Mouse (Mus musculus): ENCODE measurements at regions not wholly inside any gene's neighbourhood (a gene's known extent, or its start where the extent isn't known, plus 50 kb on each side); places are given as distances from the start of the nearest gene placed in this dataset.

DNA sequence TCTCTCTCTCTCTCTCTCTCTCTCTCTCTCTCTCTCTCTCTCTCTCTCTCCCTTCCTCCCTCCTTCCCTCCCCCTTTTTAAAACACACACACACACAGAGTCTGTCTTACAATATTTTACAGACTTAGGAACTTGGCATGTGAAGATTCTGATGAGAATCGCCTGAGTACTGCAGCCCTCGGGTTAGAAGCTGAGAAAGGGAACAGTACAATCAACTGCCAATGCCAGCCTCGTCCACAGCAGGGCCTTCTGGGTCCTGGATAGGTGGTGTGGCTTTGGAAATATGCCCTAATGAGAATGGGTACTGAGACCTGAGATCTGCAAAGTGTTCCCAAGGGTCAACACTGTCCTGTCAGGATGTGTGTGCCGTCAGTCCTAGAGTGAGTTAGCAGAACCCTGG is 430.1 kb downstream of the Prss52 start:
- TF ChIP-seq CTCF (IDR thresholded peaks at IDR 0.05; ENCODE audit: borderline replicate concordance, insufficient read depth, low read length), result no peak
- TF ChIP-seq POLR2A (IDR thresholded peaks at IDR 0.05; ENCODE audit: low read depth, low read length), result no peak
- no peaks in the 10 kb centered on the region for H3K4me1 ChIP-seq (ENCODE audit: control insufficient read depth, insufficient read depth, low read length)
- no peak overlapping the region for H3K27ac ChIP-seq (ENCODE audit: insufficient read depth, low read length)
- H3K4me3 ChIP-seq (ENCODE audit: insufficient read depth, low read length), result no peak overlapping the region

DNA sequence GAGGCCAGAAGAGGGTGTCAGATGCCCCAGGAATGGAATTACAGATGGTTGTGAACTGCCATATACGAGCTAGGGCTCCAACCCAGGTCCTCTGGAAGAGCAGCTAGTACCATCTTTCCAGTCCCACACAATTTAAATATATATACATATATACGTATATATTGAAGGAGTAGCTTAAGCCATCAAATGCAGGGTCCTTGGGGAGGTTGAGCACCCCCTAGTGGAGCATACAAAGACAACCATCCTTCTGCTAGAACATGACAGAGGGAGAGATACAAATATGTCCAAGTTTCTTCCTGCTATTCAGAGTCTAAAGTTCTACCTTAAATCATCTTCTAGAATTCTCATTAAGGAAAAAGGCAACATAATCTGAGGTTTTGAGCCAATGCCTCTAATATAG is 435.4 kb downstream of the Prss52 start:
- Histone ChIP-seq H3K4me1 (ENCODE audit: control insufficient read depth, insufficient read depth, low read length) (no peaks in the 10 kb centered on the region), H3K4me3 (ENCODE audit: insufficient read depth, low read length) (no peak overlapping the region), H3K27ac (ENCODE audit: insufficient read depth, low read length) (no peak overlapping the region)
- TF ChIP-seq POLR2A (IDR thresholded peaks at IDR 0.05; ENCODE audit: low read depth, low read length) (no peak), CTCF (IDR thresholded peaks at IDR 0.05; ENCODE audit: borderline replicate concordance, insufficient read depth, low read length) (no peak)

DNA sequence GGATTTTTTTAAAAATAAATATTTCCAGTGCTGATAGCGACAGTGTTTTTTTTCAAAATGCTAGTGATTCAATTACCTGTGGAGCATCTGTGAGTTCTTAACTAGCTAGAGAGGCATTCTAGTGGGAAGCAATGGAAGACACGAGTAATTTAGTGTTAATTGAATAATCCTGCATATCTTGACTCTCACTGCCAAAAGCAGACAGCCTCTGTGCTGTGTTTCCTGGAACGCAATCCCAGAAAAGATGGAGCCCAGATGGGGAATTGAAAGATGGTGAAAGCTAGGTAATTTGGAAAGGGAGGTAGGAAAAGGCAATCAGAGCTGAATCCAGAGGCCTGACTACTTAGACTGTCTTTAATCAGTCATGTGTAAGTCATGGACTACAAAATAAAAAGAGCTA is 441.0 kb downstream of the Prss52 start:
- TF ChIP-seq CTCF (IDR thresholded peaks at IDR 0.05; ENCODE audit: borderline replicate concordance, insufficient read depth, low read length), result no peak
- no peak for TF ChIP-seq POLR2A (IDR thresholded peaks at IDR 0.05; ENCODE audit: low read depth, low read length)
- Histone ChIP-seq H3K27ac (ENCODE audit: insufficient read depth, low read length) (no peak overlapping the region), H3K4me1 (ENCODE audit: control insufficient read depth, insufficient read depth, low read length) (no peaks in the 10 kb centered on the region), H3K4me3 (ENCODE audit: insufficient read depth, low read length) (no peak overlapping the region)

DNA sequence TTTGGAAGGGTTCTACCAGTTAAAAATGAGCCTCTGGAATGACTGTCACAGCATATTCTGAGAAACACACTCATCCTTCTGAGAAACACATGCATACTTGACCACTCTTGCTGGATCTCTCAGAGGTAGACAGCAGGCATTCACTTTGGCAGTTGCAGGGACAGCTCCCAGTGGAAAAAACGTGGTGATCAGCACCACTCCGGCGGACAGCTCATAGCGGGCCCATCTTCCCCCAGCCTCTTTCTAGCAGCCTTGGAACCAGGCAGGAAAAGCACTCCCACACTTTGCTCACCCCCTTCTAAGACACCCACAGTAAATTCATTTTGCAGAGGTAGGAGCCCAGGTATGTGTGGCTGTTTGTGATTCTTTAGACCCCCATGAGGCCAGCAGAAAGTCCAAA is 442.7 kb downstream of the Prss52 start:
- Histone ChIP-seq H3K4me1 (ENCODE audit: control insufficient read depth, insufficient read depth, low read length) (no peaks in the 10 kb centered on the region), H3K27ac (ENCODE audit: insufficient read depth, low read length) (no peak overlapping the region), H3K4me3 (ENCODE audit: insufficient read depth, low read length) (no peak overlapping the region)
- TF ChIP-seq POLR2A (IDR thresholded peaks at IDR 0.05; ENCODE audit: low read depth, low read length) (no peak), CTCF (IDR thresholded peaks at IDR 0.05; ENCODE audit: borderline replicate concordance, insufficient read depth, low read length) (no peak)

DNA sequence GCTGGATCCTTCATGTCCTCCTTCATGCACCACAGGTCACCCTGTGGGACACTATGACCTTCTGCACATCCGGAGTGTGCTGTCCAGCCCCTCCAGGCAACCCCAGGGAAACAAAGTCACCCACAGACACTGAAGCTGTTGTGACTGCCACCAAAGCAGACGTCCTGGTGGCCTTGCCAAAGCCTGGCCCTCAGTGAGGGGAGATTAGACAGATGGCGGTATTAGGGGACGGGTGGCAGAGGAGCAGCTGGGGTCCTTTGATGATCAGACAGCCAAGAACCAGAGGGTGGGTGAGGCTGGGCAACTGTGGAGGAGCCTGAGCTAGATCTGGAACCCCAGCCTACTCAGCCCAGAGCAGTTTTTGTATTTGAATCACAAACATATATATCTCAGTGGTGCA is 448.9 kb downstream of the Prss52 start:
- TF ChIP-seq POLR2A (IDR thresholded peaks at IDR 0.05; ENCODE audit: low read depth, low read length) (no peak), CTCF (IDR thresholded peaks at IDR 0.05; ENCODE audit: borderline replicate concordance, insufficient read depth, low read length) (no peak)
- Histone ChIP-seq H3K4me3 (ENCODE audit: insufficient read depth, low read length) (no peak overlapping the region), H3K27ac (ENCODE audit: insufficient read depth, low read length) (no peak overlapping the region), H3K4me1 (ENCODE audit: control insufficient read depth, insufficient read depth, low read length) (no peaks in the 10 kb centered on the region)

DNA sequence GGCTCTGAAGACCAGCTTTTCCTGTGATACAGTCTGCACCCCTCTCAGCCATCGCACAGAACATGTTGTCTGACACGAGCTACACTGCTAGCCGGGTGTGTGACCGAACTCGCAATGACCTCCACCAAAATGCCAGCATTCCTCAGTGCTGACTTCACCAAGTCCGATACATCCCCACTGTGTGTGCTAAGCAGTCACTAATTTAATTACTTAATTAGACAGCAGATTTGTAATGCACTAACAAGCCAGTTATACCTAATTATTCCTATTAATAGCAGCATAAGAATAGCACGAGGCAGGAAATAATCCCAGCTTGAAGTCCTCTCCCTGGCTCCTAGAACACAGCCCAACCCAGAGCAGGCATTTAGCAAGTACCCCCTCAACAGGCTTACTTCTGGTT is 452.0 kb downstream of the Prss52 start:
- TF ChIP-seq CTCF (IDR thresholded peaks at IDR 0.05; ENCODE audit: borderline replicate concordance, insufficient read depth, low read length) (no peak), POLR2A (IDR thresholded peaks at IDR 0.05; ENCODE audit: low read depth, low read length) (no peak)
- Histone ChIP-seq H3K4me3 (ENCODE audit: insufficient read depth, low read length) (no peak overlapping the region), H3K27ac (ENCODE audit: insufficient read depth, low read length) (no peak overlapping the region), H3K4me1 (ENCODE audit: control insufficient read depth, insufficient read depth, low read length) (no peaks in the 10 kb centered on the region)

DNA sequence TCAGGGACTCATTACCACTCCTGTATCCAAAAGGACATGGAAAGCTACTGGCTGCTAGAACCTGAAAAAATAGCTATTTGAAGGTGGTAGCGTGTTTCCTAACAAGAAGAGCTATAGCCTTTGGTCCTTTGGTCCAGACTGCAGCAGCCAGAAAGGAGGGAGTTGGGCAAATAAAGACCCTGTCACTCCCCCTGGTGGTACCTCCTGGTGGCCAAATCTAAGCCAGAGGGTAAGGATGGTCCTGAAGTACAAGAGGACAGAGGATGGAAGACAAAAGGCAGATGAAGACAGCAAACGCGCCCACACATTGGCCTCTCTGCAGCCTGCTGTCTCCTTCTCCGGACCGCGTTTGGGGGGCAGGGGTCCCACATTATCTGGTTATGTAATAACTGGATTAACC is 453.4 kb downstream of the Prss52 start:
- Histone ChIP-seq H3K4me1 (ENCODE audit: control insufficient read depth, insufficient read depth, low read length) (no peaks in the 10 kb centered on the region), H3K27ac (ENCODE audit: insufficient read depth, low read length) (no peak overlapping the region), H3K4me3 (ENCODE audit: insufficient read depth, low read length) (no peak overlapping the region)
- TF ChIP-seq POLR2A (IDR thresholded peaks at IDR 0.05; ENCODE audit: low read depth, low read length), result no peak
- no peak for TF ChIP-seq CTCF (IDR thresholded peaks at IDR 0.05; ENCODE audit: borderline replicate concordance, insufficient read depth, low read length)

DNA sequence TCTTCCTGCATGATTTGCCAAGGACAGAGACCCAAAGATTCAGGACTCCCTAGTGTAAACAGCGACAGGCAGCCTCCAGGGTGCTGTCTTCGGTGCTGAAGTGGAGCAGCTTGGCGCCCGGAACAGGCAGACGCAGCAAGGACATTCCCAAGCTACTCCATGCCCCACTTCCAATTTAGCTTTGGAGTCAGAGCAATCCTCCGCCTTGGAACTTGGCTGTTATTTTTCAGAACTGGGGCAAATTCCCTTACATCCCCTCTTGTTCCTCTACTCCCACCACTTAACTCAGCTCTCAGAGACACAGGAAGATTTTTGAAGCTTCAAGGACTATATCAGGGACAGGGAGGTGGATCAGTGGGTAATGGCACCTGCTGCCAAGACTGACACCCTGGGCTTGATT is 464.6 kb downstream of the Prss52 start:
- Histone ChIP-seq H3K4me3 (ENCODE audit: insufficient read depth, low read length) (no peak overlapping the region), H3K27ac (ENCODE audit: insufficient read depth, low read length) (no peak overlapping the region), H3K4me1 (ENCODE audit: control insufficient read depth, insufficient read depth, low read length) (peaks cover 5% of the 10 kb centered on the region; the same call in 1 of the 2 replicates)
- no peak for TF ChIP-seq CTCF (IDR thresholded peaks at IDR 0.05; ENCODE audit: borderline replicate concordance, insufficient read depth, low read length)
- no peak for TF ChIP-seq POLR2A (IDR thresholded peaks at IDR 0.05; ENCODE audit: low read depth, low read length)

DNA sequence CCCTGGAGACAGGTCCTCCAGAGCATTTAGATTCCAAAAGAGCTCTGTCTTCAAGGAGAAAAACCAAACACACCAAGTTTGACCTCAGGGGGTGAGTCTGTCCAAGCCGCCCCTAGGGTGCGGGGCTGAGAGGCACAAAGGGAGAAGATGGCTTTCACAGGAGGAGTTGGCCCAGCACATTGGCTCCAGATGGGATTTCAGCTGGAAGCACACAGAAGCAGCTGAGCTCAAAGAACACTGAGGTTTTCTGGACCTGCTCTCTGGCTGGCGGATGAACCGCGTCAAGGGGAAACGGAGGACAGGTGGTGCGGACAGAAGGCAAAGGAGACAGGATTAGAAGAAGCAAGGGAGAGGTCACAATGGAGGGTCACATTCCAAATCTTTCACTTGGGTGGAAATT is 466.9 kb downstream of the Prss52 start:
- no peak overlapping the region for H3K4me3 ChIP-seq (ENCODE audit: insufficient read depth, low read length)
- H3K4me1 ChIP-seq (ENCODE audit: control insufficient read depth, insufficient read depth, low read length), result peaks cover 8% of the 10 kb centered on the region; the same call in 1 of the 2 replicates
- TF ChIP-seq POLR2A (IDR thresholded peaks at IDR 0.05; ENCODE audit: low read depth, low read length) (no peak), CTCF (IDR thresholded peaks at IDR 0.05; ENCODE audit: borderline replicate concordance, insufficient read depth, low read length) (no peak)
- H3K27ac ChIP-seq (ENCODE audit: insufficient read depth, low read length), result no peak overlapping the region

DNA sequence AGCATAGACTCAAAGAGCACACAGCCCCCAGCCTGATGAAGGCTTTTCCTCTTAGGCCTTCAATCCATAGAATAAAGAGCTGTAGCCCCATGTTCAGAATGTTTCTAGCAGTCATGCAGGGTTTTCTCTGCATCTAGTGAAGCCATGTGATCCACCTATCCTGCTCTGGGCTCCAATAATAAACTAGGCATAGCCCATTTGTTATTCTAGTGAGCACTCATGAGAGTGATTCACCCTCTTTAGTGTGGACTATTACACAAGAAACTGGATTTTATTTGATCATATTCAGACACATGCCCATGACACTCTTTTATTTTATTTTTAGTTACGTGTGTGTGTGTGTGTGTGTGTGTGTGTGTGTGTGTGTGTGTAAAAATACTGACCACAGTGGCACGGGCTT is 468.7 kb downstream of the Prss52 start:
- Histone ChIP-seq H3K27ac (ENCODE audit: insufficient read depth, low read length) (no peak overlapping the region), H3K4me1 (ENCODE audit: control insufficient read depth, insufficient read depth, low read length) (peaks cover 8% of the 10 kb centered on the region; the same call in 1 of the 2 replicates), H3K4me3 (ENCODE audit: insufficient read depth, low read length) (no peak overlapping the region)
- no peak for TF ChIP-seq CTCF (IDR thresholded peaks at IDR 0.05; ENCODE audit: borderline replicate concordance, insufficient read depth, low read length)
- no peak for TF ChIP-seq POLR2A (IDR thresholded peaks at IDR 0.05; ENCODE audit: low read depth, low read length)

DNA sequence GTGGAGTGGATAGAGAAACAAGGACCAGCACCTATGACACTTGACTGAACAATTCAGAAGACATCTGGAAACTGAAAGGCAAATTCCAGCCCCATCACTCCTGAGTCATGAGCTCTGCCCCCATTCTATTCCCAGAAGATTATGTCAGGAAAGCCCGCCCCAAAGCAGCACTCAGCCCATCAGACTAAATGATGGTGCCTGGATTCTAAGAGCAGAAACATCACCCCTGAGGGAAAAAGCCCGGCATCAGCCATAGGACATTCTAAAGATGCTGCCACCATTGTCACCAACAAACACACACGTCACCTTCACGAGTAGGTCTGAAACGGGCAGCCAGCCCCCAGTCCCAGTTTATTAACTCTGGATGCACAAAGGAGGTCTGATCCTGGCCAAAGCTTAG is 469.7 kb downstream of the Prss52 start:
- no peak for TF ChIP-seq POLR2A (IDR thresholded peaks at IDR 0.05; ENCODE audit: low read depth, low read length)
- no peak for TF ChIP-seq CTCF (IDR thresholded peaks at IDR 0.05; ENCODE audit: borderline replicate concordance, insufficient read depth, low read length)
- H3K4me3 ChIP-seq (ENCODE audit: insufficient read depth, low read length), result no peak overlapping the region

More for the DNA sequence above, 469.7 kb downstream of the Prss52 start:
- H3K27ac ChIP-seq (ENCODE audit: insufficient read depth, low read length), result no peak overlapping the region
- peaks cover 8% of the 10 kb centered on the region; the same call in 1 of the 2 replicates for H3K4me1 ChIP-seq (ENCODE audit: control insufficient read depth, insufficient read depth, low read length)

Data from embryonic fibroblast, embryonic 13.5 days (primary cell).